Mouse (Mus musculus) CH12.LX (cell line): ENCODE measurements at regions not wholly inside any gene's neighbourhood (a gene's known extent, or its start where the extent isn't known, plus 50 kb on each side); places are given as distances from the start of the nearest gene placed in this dataset.

ENCODE experiments used
- DNase-seq: peaks from one replicate; pipeline ENCODE4 v3.0.0-alpha.2; 2013; ENCODE audit errors: extremely low read depth
- H3K27ac ChIP-seq: 2 replicates; pipeline ENCODE4 v1.5.1; 2012; ENCODE audit warnings: low read depth, mild to moderate bottlenecking, control low read depth, moderate library complexity; ENCODE audit not compliant: insufficient read depth
- H3K27me3 ChIP-seq: replicated peaks from 2 replicates; pipeline ENCODE3; 2012; ENCODE audit warnings: inconsistent platforms
- H3K36me3 ChIP-seq, 2 experiments: replicated peaks in 1 of 2; 2 replicates each; pipeline versions ENCODE3 to v1.6.1; 2012; ENCODE audit warnings: inconsistent platforms in 1 of 2, low read length in 1 of 2, mild to moderate bottlenecking in 1 of 2, mixed read lengths in 1 of 2, moderate library complexity in 1 of 2; ENCODE audit not compliant: control insufficient read depth in 1 of 2, insufficient read depth in 1 of 2
- H3K4me1 ChIP-seq, 2 experiments: 2 replicates each; pipeline ENCODE4 v1.6.1; 2012; ENCODE audit warnings: inconsistent platforms in 1 of 2, moderate library complexity in 1 of 2; ENCODE audit not compliant: insufficient read depth in 2 of 2, control insufficient read depth in 1 of 2
- H3K4me2 ChIP-seq: 2 replicates; pipeline ENCODE4 v1.6.1; 2012; ENCODE audit warnings: low read depth, mild to moderate bottlenecking, control low read depth; ENCODE audit not compliant: poor library complexity, insufficient read depth, severe bottlenecking
- H3K4me3 ChIP-seq, 3 experiments: fragments of 150-350 bp in 1 of 3; sonication (generic) in 1 of 3; replicated peaks in 1 of 3; 2 replicates each; pipeline versions ENCODE3 to v1.5.1; 2011 to 2012; ENCODE audit warnings: low read depth in 2 of 3, low read length in 2 of 3, mild to moderate bottlenecking in 2 of 3, moderate library complexity in 2 of 3, control low read depth in 1 of 3, improper control_type of control experiment in 1 of 3, inconsistent platforms in 1 of 3, mixed read lengths in 1 of 3; ENCODE audit not compliant: poor library complexity in 1 of 3
- H3K79me2 ChIP-seq: replicated peaks from 2 replicates; pipeline ENCODE4 v1.6.1; 2012; ENCODE audit warnings: mild to moderate bottlenecking, moderate library complexity; ENCODE audit not compliant: control insufficient read depth, poor library complexity, insufficient read depth, severe bottlenecking; ENCODE audit errors: extremely low read depth
- H3K9ac ChIP-seq: 2 replicates; pipeline ENCODE4 v1.6.1; 2012; ENCODE audit warnings: low read depth, mild to moderate bottlenecking, control low read depth, moderate library complexity; ENCODE audit not compliant: insufficient read depth
- H3K9me3 ChIP-seq: replicated peaks from 2 replicates; pipeline ENCODE3; 2012; ENCODE audit warnings: low read length, inconsistent platforms, mixed read lengths
- ETS1 ChIP-seq: conservative IDR thresholded peaks from 2 replicates; pipeline ENCODE4 v1.6.1; 2012; ENCODE audit warnings: low read depth, mild to moderate bottlenecking, inconsistent platforms, low read length, improper control_type of control experiment, moderate library complexity
- MYC ChIP-seq: IDR thresholded peaks from 2 replicates; pipeline ENCODE4 v1.6.1; 2011; ENCODE audit warnings: low read depth, mild to moderate bottlenecking, improper control_type of control experiment, low read length
- NRF1 ChIP-seq: IDR thresholded peaks from 2 replicates; pipeline ENCODE4 v1.6.1; 2014; ENCODE audit warnings: low read depth, mild to moderate bottlenecking, inconsistent platforms, low read length, improper control_type of control experiment, moderate library complexity
- USF1 ChIP-seq: IDR thresholded peaks from 2 replicates; pipeline ENCODE4 v1.6.1; 2014; ENCODE audit warnings: low read depth, mild to moderate bottlenecking, inconsistent platforms, low read length, improper control_type of control experiment
- ZNF384 ChIP-seq: IDR thresholded peaks from 2 replicates; pipeline ENCODE4 v1.6.1; 2012; ENCODE audit warnings: low read depth, low read length, improper control_type of control experiment, inconsistent platforms
- dilution Hi-C: fragments of 300-500 bp; cut with MboI; formaldehyde crosslinking; loops from 2 replicates; pipeline ENCODE4 v1.14.3; 2020; ENCODE audit warnings: low sequenced_read_pairs; ENCODE audit not compliant: extremely low pct_unique_long_range_greater_than_20kb, extremely low pct_ligation_motif_present
- in situ Hi-C: fragments of 300-500 bp; cut with MboI; formaldehyde crosslinking; loops from 3 replicates; pipeline ENCODE4 v1.14.3; 2019; ENCODE audit warnings: low sequenced_read_pairs, low pct_ligation_motif_present, low pct_unique_long_range_greater_than_20kb, mixed read lengths

- Histone ChIP-seq H3K9me3 (no peaks in the 10 kb centered on the region), H3K27ac (no peak overlapping the region)
- dilution Hi-C loops = no loop called here
- TF ChIP-seq USF1 (no peak), NRF1 (no peak), MYC (no peak), ZNF384 (peak; percentile 93), ETS1 (no peak)
- TF ChIP-seq, all 38 proteins: peak for 1
- Histone ChIP-seq H3K36me3 (no peaks in the 10 kb centered on the region), H3K9ac (no peak overlapping the region), H3K4me1 (peaks cover 0 to 25% of the 10 kb centered on the region in 2 experiments; a peak in 2 of 4 replicates), H3K27me3 (no peaks in the 10 kb centered on the region), H3K4me3 (no peak overlapping the region), H3K4me2 (no peak overlapping the region; the same call in 1 of the 2 replicates), H3K79me2 (no peaks in the 10 kb centered on the region)
- no peak for DNase-seq
- in situ Hi-C loops = no loop called here
Observed at GRCm38 (mm10) chr3:141111705-141112385, 100.3 kb downstream of the Pdha2 start.
